Mouse (Mus musculus) testis, adult 2 months (tissue): Measurements from ENCODE around the gene Rpl5. TPM values are rescaled to one million over a fixed set of nuclear protein-coding genes. Genes with fewer than 3 reads are reported as not detected.

Source experiments
- H3K27ac ChIP-seq: fragments of 200-500 bp; 2 replicates; pipeline ENCODE4 v1.5.1; 2012; ENCODE audit warnings: low read depth, low read length; ENCODE audit not compliant: control insufficient read depth, insufficient read depth
- H3K27me3 ChIP-seq: fragments of 200-500 bp; 2 replicates; pipeline ENCODE4 v1.6.1; 2012; ENCODE audit warnings: mild to moderate bottlenecking, low read length, moderate library complexity; ENCODE audit not compliant: control insufficient read depth, insufficient read depth
- H3K36me3 ChIP-seq: fragments of 200-500 bp; 2 replicates; pipeline ENCODE4 v1.6.1; 2012; ENCODE audit warnings: mild to moderate bottlenecking, low read length; ENCODE audit not compliant: control insufficient read depth, insufficient read depth
- H3K4me1 ChIP-seq: fragments of 200-500 bp; 2 replicates; pipeline ENCODE4 v1.6.1; 2012; ENCODE audit warnings: low read length; ENCODE audit not compliant: control insufficient read depth, insufficient read depth
- H3K4me3 ChIP-seq: fragments of 200-500 bp; 2 replicates; pipeline ENCODE4 v1.5.1; 2012; ENCODE audit warnings: low read depth, mild to moderate bottlenecking, low read length, moderate library complexity, mixed read lengths; ENCODE audit not compliant: control insufficient read depth
- CTCF ChIP-seq: fragments of 200-500 bp; IDR thresholded peaks from 2 replicates; pipeline ENCODE4 v1.5.1; 2012; ENCODE audit warnings: low read depth, mild to moderate bottlenecking, inconsistent platforms, low read length, moderate library complexity; ENCODE audit not compliant: control insufficient read depth, insufficient read depth, insufficient replicate concordance
- POLR2A ChIP-seq: fragments of 200-500 bp; IDR thresholded peaks from 2 replicates; pipeline ENCODE4 v1.6.1; 2012; ENCODE audit warnings: low read depth, mild to moderate bottlenecking, inconsistent platforms, low read length, moderate library complexity; ENCODE audit not compliant: control insufficient read depth
- polyA plus RNA-seq: library from polyadenylated mRNA; depleted of rRNA; stranded (reverse); fragments of >200 nt; gene quantifications from 2 replicates; pipeline ENCODE4 v1.2.3, GENCODE M21; 2012

Rpl5 gene
- polyA plus RNA-seq, 1 experiment = 20.7 TPM

- TF ChIP-seq POLR2A (no peak), CTCF (no peak)
- Histone ChIP-seq H3K27me3 (no peaks in the 10 kb centered on the region), H3K4me1 (no peaks in the 10 kb centered on the region), H3K27ac (no peak overlapping the region), H3K4me3 (no peak overlapping the region), H3K36me3 (peaks cover 1% of the 10 kb centered on the region)
These were observed 4.0 kb downstream of the Rpl5 start for GRCm38 (mm10) chr5:107904325-107904724.

- Histone ChIP-seq H3K4me3 (no peak overlapping the region), H3K27ac (no peak overlapping the region), H3K4me1 (no peaks in the 10 kb centered on the region), H3K36me3 (peaks cover 1% of the 10 kb centered on the region), H3K27me3 (no peaks in the 10 kb centered on the region)
- TF ChIP-seq CTCF (no peak), POLR2A (no peak)
These were observed 8.3 kb downstream of the Rpl5 start for GRCm38 (mm10) chr5:107908514-107909110.

- Histone ChIP-seq H3K4me1 (no peaks in the 10 kb centered on the region), H3K27me3 (no peaks in the 10 kb centered on the region), H3K27ac (no peak overlapping the region), H3K36me3 (peaks cover 1% of the 10 kb centered on the region), H3K4me3 (no peak overlapping the region)
- TF ChIP-seq POLR2A (no peak), CTCF (no peak)
These were observed 9.4 kb downstream of the Rpl5 start for GRCm38 (mm10) chr5:107909668-107910067.

- TF ChIP-seq CTCF (no peak), POLR2A (no peak)
- H3K4me1 ChIP-seq = no peaks in the 10 kb centered on the region
- no peak overlapping the region for H3K27ac ChIP-seq
- H3K27me3 ChIP-seq = no peaks in the 10 kb centered on the region
- no peak overlapping the region for H3K4me3 ChIP-seq
- H3K36me3 ChIP-seq = peaks cover 1% of the 10 kb centered on the region
These were observed 9.8 kb downstream of the Rpl5 start for GRCm38 (mm10) chr5:107910084-107910616.

- no peak overlapping the region for H3K27ac ChIP-seq
- H3K4me1 ChIP-seq = no peaks in the 10 kb centered on the region
- H3K27me3 ChIP-seq = no peaks in the 10 kb centered on the region
- no peak overlapping the region for H3K4me3 ChIP-seq
- H3K36me3 ChIP-seq = peaks cover under 1% of the 10 kb centered on the region
- no peak for TF ChIP-seq CTCF
- no peak for TF ChIP-seq POLR2A
These were observed 10.7 kb downstream of the Rpl5 start for GRCm38 (mm10) chr5:107911012-107911411.

- Histone ChIP-seq H3K27me3 (no peaks in the 10 kb centered on the region), H3K27ac (no peak overlapping the region), H3K36me3 (no peaks in the 10 kb centered on the region), H3K4me1 (no peaks in the 10 kb centered on the region), H3K4me3 (no peak overlapping the region)
- TF ChIP-seq CTCF = no peak
- no peak for TF ChIP-seq POLR2A
These were observed 15.0 kb downstream of the Rpl5 start for GRCm38 (mm10) chr5:107915280-107915679.

- Histone ChIP-seq H3K4me1 (no peaks in the 10 kb centered on the region), H3K36me3 (no peaks in the 10 kb centered on the region), H3K27me3 (no peaks in the 10 kb centered on the region), H3K4me3 (no peak overlapping the region), H3K27ac (no peak overlapping the region)
- TF ChIP-seq POLR2A (no peak), CTCF (peak; percentile 25; the same call in 1 of the 2 replicates)
These were observed 21.3 kb downstream of the Rpl5 start for GRCm38 (mm10) chr5:107921400-107922252.
